Mouse (Mus musculus) MEL (cell line): ENCODE results near the gene Klhl25.

Source experiments
- BHLHE40 ChIP-seq: IDR thresholded peaks from 2 replicates; pipeline ENCODE4 v1.6.1; 2012; ENCODE audit warnings: low read depth, mild to moderate bottlenecking, inconsistent platforms, low read length, improper control_type of control experiment, borderline replicate concordance
- CHD1 ChIP-seq: IDR thresholded peaks from 2 replicates; pipeline ENCODE4 v1.6.1; 2012; ENCODE audit warnings: low read depth, mild to moderate bottlenecking, inconsistent platforms, low read length, improper control_type of control experiment
- CHD2 ChIP-seq: IDR thresholded peaks from 2 replicates; pipeline ENCODE4 v1.6.1; 2011; ENCODE audit warnings: low read length, improper control_type of control experiment
- CTCF ChIP-seq, 3 experiments: IDR thresholded peaks in 2 of 3; conservative IDR thresholded peaks in 1 of 3; 2 replicates each; pipeline ENCODE4 v1.5.1; 2011 to 2012; ENCODE audit warnings: low read length in 3 of 3, low read depth in 2 of 3, mild to moderate bottlenecking in 2 of 3, improper control_type of control experiment in 1 of 3, inconsistent platforms in 1 of 3, mixed read lengths in 1 of 3, moderate library complexity in 1 of 3; ENCODE audit not compliant: control insufficient read depth in 1 of 3, insufficient read depth in 1 of 3, poor library complexity in 1 of 3, severe bottlenecking in 1 of 3
- EP300 ChIP-seq, 2 experiments: IDR thresholded peaks; 2 replicates each; pipeline ENCODE4 v1.6.1; 2011; ENCODE audit warnings: improper control_type of control experiment in 2 of 2, low read length in 2 of 2, low read depth in 1 of 2, mild to moderate bottlenecking in 1 of 2
- GABPA ChIP-seq: IDR thresholded peaks from 2 replicates; pipeline ENCODE4 v1.6.1; 2012; ENCODE audit warnings: low read depth, mild to moderate bottlenecking, inconsistent platforms, low read length, improper control_type of control experiment, moderate library complexity
- HCFC1 ChIP-seq: IDR thresholded peaks from 2 replicates; pipeline ENCODE4 v1.6.1; 2012; ENCODE audit warnings: low read depth, mild to moderate bottlenecking, inconsistent platforms, low read length, improper control_type of control experiment, moderate library complexity
- MAFK ChIP-seq: IDR thresholded peaks from 2 replicates; pipeline ENCODE4 v1.6.1; 2011; ENCODE audit warnings: low read depth, mild to moderate bottlenecking, low read length, improper control_type of control experiment, borderline replicate concordance
- MEF2A ChIP-seq: IDR thresholded peaks from 2 replicates; pipeline ENCODE4 v1.6.1; 2014; ENCODE audit warnings: low read depth, mild to moderate bottlenecking, inconsistent platforms, low read length, improper control_type of control experiment; ENCODE audit not compliant: poor library complexity, insufficient replicate concordance, severe bottlenecking; ENCODE audit errors: extremely low read depth
- NRF1 ChIP-seq: IDR thresholded peaks from 2 replicates; pipeline ENCODE4 v1.6.1; 2014; ENCODE audit warnings: low read depth, mild to moderate bottlenecking, inconsistent platforms, low read length, improper control_type of control experiment, moderate library complexity; ENCODE audit not compliant: poor library complexity, insufficient read depth, severe bottlenecking
- POLR2A ChIP-seq, 2 experiments: IDR thresholded peaks; 2 replicates each; pipeline ENCODE4 v1.6.1; 2011 to 2012; ENCODE audit warnings: low read length in 2 of 2, mild to moderate bottlenecking in 2 of 2, control low read depth in 1 of 2, improper control_type of control experiment in 1 of 2, low read depth in 1 of 2, moderate library complexity in 1 of 2; ENCODE audit not compliant: control insufficient read depth in 1 of 2, insufficient read depth in 1 of 2, poor library complexity in 1 of 2
- ZMIZ1 ChIP-seq: IDR thresholded peaks from 2 replicates; pipeline ENCODE4 v1.6.1; 2012; ENCODE audit warnings: low read depth, mild to moderate bottlenecking, inconsistent platforms, low read length, improper control_type of control experiment, moderate library complexity

DNA sequence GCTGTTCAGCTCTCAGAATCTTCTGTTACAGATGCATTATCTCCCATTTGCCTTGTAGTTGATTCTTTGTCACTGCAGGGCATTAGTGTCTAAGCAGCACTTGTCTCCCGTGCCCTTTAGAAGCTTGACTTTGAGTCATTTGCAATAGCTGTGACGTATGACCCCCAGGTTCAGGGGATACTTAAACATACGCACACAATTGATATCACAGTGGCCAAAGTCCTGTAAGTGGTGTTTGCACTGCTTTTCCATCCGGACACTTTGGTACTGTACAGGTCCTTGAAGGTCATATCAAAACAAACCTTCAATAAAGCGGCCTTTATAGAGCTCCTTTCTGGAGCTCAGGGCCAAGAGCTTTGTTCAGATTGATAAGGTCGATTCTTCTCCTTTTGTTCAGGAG lies 51.0 kb downstream of the Klhl25 start:
- no peak for TF ChIP-seq ZMIZ1
- TF ChIP-seq EP300 (IDR thresholded peaks at IDR 0.05; ENCODE audit: low read depth in 1 of 2, low read length in 2 of 2): no peak
- TF ChIP-seq HCFC1: no peak
- TF ChIP-seq CTCF (IDR thresholded peaks at IDR 0.05 in 2 of 3, conservative IDR thresholded peaks at IDR 0.05 in 1 of 3; ENCODE audit: control insufficient read depth in 1 of 3, insufficient read depth in 1 of 3, low read depth in 2 of 3, low read length in 3 of 3, poor library complexity in 1 of 3, severe bottlenecking in 1 of 3): no peak
- no peak for TF ChIP-seq CHD2
- TF ChIP-seq MAFK: no peak
- TF ChIP-seq MEF2A: no peak
- TF ChIP-seq BHLHE40: no peak
- no peak for TF ChIP-seq NRF1
- TF ChIP-seq GABPA: no peak
- no peak for TF ChIP-seq POLR2A (IDR thresholded peaks at IDR 0.05; ENCODE audit: control insufficient read depth in 1 of 2, insufficient read depth in 1 of 2, low read depth in 1 of 2, low read length in 2 of 2, poor library complexity in 1 of 2)
- no peak for TF ChIP-seq CHD1
